Mouse (Mus musculus) ES-Bruce4 (cell line): Measurements from ENCODE around the gene Numb. TPM values are rescaled to one million over a fixed set of nuclear protein-coding genes. Genes with fewer than 3 reads are reported as not detected.

Experiments
- H3K27ac ChIP-seq: 2 replicates; pipeline ENCODE4 v1.5.1; 2012; ENCODE audit warnings: low read length, inconsistent platforms; ENCODE audit not compliant: insufficient read depth
- H3K27me3 ChIP-seq: 2 replicates; pipeline ENCODE4 v1.6.1; 2012; ENCODE audit warnings: mild to moderate bottlenecking, low read length, inconsistent platforms; ENCODE audit not compliant: control insufficient read depth, poor library complexity, insufficient read depth, severe bottlenecking
- H3K36me3 ChIP-seq: 2 replicates; pipeline ENCODE4 v1.6.1; 2012; ENCODE audit warnings: inconsistent platforms, mild to moderate bottlenecking, low read length, moderate library complexity; ENCODE audit not compliant: control insufficient read depth, poor library complexity, insufficient read depth, severe bottlenecking
- H3K4me1 ChIP-seq: one replicate; pipeline ENCODE4 v1.8.1; 2011; ENCODE audit warnings: low read length; ENCODE audit not compliant: control insufficient read depth, insufficient read depth
- H3K4me3 ChIP-seq: 2 replicates; pipeline ENCODE4 v1.5.1; 2011; ENCODE audit warnings: low read depth, mild to moderate bottlenecking, low read length
- H3K9ac ChIP-seq: 2 replicates; pipeline ENCODE4 v1.6.1; 2012; ENCODE audit warnings: low read depth, mild to moderate bottlenecking, inconsistent platforms; ENCODE audit not compliant: poor library complexity, severe bottlenecking
- H3K9me3 ChIP-seq: replicated peaks from 2 replicates; pipeline ENCODE4 v1.6.1; 2012; ENCODE audit warnings: mild to moderate bottlenecking, low read length, inconsistent platforms; ENCODE audit not compliant: control insufficient read depth, poor library complexity, insufficient read depth, severe bottlenecking
- CTCF ChIP-seq: IDR thresholded peaks from one replicate; pipeline ENCODE4 v1.8.1; 2011; ENCODE audit warnings: low read depth, low read length
- EP300 ChIP-seq: IDR thresholded peaks from 2 replicates; pipeline ENCODE4 v1.6.1; 2011; ENCODE audit warnings: low read depth, low read length; ENCODE audit not compliant: insufficient read depth
- POLR2A ChIP-seq: IDR thresholded peaks from one replicate; pipeline ENCODE4 v1.8.1; 2011; ENCODE audit warnings: low read length; ENCODE audit not compliant: insufficient read depth
- polyA plus RNA-seq: library from polyadenylated mRNA; stranded (reverse); fragments of >200 nt; gene quantifications from 2 replicates; pipeline ENCODE4 v1.2.4, GENCODE M21; 2011; ENCODE audit warnings: low read depth; ENCODE audit not compliant: missing spikeins, insufficient read depth, insufficient read length

The Numb gene
- polyA plus RNA-seq, 1 experiment: 43.5 TPM

DNA sequence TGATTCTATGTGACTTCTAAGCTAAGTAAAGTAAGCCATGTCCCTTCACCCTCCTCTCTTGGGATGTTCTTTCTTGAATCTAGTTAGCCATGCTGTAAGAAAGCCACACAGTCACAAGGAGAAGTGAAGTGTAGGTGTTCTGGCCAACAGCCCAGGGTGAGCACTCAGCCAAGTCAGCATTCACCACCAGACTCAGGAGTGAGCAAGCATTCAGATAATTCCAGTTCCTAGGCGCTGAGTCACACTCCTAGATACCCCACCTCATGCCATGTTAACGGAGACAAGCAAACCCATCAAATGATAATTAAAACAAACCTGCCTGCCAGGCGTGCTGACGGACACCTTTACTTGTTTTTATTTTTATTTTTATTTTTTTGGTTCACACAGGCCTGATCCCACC lies 47.1 kb downstream of the Numb start:
- TF ChIP-seq EP300 (no peak), CTCF (no peak), POLR2A (no peak)
- Histone ChIP-seq H3K4me3 (no peak overlapping the region), H3K36me3 (no peaks in the 10 kb centered on the region), H3K9me3 (no peaks in the 10 kb centered on the region), H3K4me1 (no peaks in the 10 kb centered on the region), H3K27ac (no peak overlapping the region), H3K27me3 (no peaks in the 10 kb centered on the region), H3K9ac (no peak overlapping the region)

DNA sequence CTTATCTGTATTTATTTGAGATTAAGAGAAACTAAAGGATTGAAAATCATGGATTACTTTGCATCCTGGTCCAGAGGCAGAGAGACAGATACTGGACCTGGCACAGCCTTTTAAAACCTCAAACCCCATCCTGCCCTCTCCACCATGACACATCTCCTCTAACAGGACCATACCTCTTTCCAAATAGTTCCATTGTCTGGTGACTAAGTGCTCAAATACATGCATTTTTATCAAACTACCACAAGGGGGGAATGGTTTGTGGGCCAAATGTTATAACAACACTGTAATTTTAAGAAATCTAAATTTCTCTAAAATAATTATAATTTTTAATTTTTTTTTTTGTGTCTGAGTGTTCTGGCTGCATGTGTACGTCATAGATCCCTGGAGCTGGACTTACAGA lies 57.2 kb downstream of the Numb start:
- Histone ChIP-seq H3K27me3 (no peaks in the 10 kb centered on the region), H3K27ac (no peak overlapping the region), H3K36me3 (no peaks in the 10 kb centered on the region), H3K4me3 (no peak overlapping the region), H3K4me1 (no peaks in the 10 kb centered on the region), H3K9ac (no peak overlapping the region), H3K9me3 (no peaks in the 10 kb centered on the region)
- TF ChIP-seq EP300: no peak
- TF ChIP-seq CTCF: no peak
- TF ChIP-seq POLR2A: no peak

DNA sequence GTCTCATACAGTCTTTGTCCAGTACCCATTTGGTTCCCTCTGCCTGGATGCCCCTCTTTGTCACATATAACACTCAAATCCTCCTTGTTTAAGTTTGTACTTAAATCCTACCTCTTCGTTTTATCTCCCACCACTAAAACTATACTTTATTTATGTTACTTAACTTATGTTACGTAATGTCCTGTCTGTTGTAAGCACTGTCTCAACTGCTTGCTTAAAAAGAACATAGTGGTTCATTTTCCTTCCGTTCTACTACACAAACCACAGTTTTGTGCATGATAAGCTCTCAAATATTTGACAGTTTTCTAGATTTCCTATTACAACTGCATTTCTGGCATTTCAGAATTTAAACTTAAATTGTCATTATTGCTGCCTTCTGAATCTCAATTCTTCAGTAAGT lies 59.9 kb downstream of the Numb start:
- no peak overlapping the region for H3K9ac ChIP-seq
- no peak overlapping the region for H3K27ac ChIP-seq
- no peaks in the 10 kb centered on the region for H3K27me3 ChIP-seq
- no peak for TF ChIP-seq POLR2A
- TF ChIP-seq CTCF: no peak
- no peak for TF ChIP-seq EP300
- H3K4me3 ChIP-seq: no peak overlapping the region
- H3K4me1 ChIP-seq: no peaks in the 10 kb centered on the region
- no peaks in the 10 kb centered on the region for H3K36me3 ChIP-seq
- no peaks in the 10 kb centered on the region for H3K9me3 ChIP-seq

DNA sequence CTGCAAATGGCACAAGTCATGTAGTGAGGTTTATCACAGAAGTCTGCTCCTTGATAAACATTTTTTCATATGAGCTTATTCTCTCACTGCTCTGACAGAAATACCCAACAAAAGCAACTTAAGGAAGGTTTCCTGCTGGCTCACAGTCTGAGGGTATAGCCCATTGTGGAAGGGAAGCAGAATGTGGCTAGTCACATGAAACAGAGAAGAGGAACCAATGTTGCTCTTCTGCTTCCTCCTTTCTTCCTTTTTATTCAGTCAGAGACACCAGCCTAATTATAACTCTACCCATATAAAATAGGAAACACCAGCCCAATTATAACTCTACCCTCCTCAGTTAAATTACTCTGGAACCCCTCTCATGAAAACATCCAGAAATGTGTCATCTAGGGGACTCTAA lies 61.0 kb downstream of the Numb start:
- no peak overlapping the region for H3K9ac ChIP-seq
- TF ChIP-seq EP300 (no peak), CTCF (no peak), POLR2A (no peak)
- no peaks in the 10 kb centered on the region for H3K36me3 ChIP-seq
- H3K9me3 ChIP-seq: no peaks in the 10 kb centered on the region
- no peak overlapping the region for H3K4me3 ChIP-seq
- no peaks in the 10 kb centered on the region for H3K27me3 ChIP-seq
- H3K4me1 ChIP-seq: no peaks in the 10 kb centered on the region
- no peak overlapping the region for H3K27ac ChIP-seq

DNA sequence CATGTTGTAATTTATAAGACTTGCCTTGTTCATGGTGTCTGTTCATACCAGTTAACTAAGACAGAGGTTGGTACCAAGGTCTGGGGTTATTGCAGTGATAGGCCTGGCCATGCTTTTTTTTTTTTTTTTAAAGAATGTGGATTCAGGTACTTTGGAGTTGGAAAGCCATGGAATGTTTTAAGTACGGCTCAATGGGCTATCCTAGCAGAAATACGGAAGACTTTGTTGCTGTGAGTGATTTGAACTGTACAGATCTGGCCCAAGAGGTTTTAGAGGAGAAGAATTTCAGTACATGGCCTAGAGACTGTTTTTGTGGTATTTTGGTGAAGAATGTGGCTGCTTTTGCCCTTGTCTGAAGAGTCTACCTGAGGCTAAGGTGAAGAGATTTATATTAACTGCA lies 63.7 kb downstream of the Numb start:
- Histone ChIP-seq H3K9ac (no peak overlapping the region), H3K27ac (no peak overlapping the region), H3K36me3 (no peaks in the 10 kb centered on the region), H3K9me3 (no peaks in the 10 kb centered on the region), H3K27me3 (no peaks in the 10 kb centered on the region), H3K4me1 (no peaks in the 10 kb centered on the region), H3K4me3 (no peak overlapping the region)
- TF ChIP-seq CTCF (no peak), POLR2A (no peak), EP300 (no peak)

DNA sequence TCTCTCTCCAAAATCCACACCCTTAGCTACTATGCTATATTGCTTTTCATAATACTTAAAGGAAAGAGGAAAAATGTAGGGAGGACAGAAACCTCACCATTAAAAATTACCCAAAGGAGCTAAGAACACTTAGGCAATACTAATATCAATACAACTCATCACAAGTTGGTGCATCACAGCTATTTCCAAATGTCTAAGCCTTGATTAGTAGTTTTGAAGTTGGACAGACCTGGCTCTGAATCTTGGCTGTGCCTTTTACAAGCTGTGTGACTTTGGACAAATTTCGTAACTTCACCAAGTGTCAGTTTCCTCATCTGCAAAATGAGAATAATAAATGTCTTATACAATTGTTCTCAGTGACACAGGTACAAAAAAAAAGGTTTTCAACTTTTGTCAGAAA lies 66.5 kb downstream of the Numb start:
- Histone ChIP-seq H3K27me3 (no peaks in the 10 kb centered on the region), H3K27ac (no peak overlapping the region), H3K9ac (no peak overlapping the region), H3K9me3 (no peaks in the 10 kb centered on the region), H3K4me1 (no peaks in the 10 kb centered on the region), H3K4me3 (no peak overlapping the region), H3K36me3 (no peaks in the 10 kb centered on the region)
- TF ChIP-seq CTCF: no peak
- TF ChIP-seq POLR2A: no peak
- TF ChIP-seq EP300: no peak

DNA sequence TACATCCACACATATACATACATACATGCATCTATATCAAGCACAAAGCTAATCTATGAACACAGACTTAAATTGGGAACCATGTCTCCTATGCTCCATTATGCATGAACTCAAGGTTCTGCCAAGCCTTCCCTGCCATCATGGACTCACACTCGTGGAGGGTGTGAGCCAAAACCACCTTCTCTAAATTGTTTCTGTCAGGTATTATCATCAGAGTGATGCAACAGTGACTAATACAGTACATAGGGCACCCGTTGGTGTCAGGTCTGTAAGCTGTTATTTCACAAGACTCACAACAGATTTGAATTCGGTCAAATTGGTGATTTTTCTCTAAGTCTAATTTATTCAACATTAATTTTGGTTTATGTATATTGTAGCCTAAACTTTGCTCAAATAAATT lies 67.5 kb downstream of the Numb start:
- Histone ChIP-seq H3K27me3 (no peaks in the 10 kb centered on the region), H3K9me3 (no peaks in the 10 kb centered on the region), H3K27ac (no peak overlapping the region), H3K36me3 (no peaks in the 10 kb centered on the region), H3K4me3 (no peak overlapping the region), H3K4me1 (no peaks in the 10 kb centered on the region), H3K9ac (no peak overlapping the region)
- TF ChIP-seq POLR2A (no peak), CTCF (no peak)
